Mouse (Mus musculus): ENCODE data around the gene Dgkq.

Dgkq gene

GRCm38 (mm10) chr5:108668977-108669936, at the start of gene Dgkq:
Gene Dgkq (minus strand): TSS chr5:108669672.
- DNase-seq (ENCODE audit: low read depth, low spot score) = peak; percentile 87

- DNase-seq (ENCODE audit: low read depth, low spot score) = no peak
These were observed 48.6 kb upstream of the Dgkq start for GRCm38 (mm10) chr5:108718051-108718450.

- no peak for DNase-seq (ENCODE audit: low read depth, low spot score)
These were observed 46.5 kb upstream of the Dgkq start for GRCm38 (mm10) chr5:108715974-108716373.

- DNase-seq (ENCODE audit: low read depth, low spot score) = no peak
These were observed 44.7 kb upstream of the Dgkq start for GRCm38 (mm10) chr5:108714149-108714548.

- DNase-seq (ENCODE audit: low read depth, low spot score) = no peak
These were observed 44.2 kb upstream of the Dgkq start for GRCm38 (mm10) chr5:108713691-108714090.

GRCm38 (mm10) chr5:108713096-108713495, 43.6 kb upstream of the Dgkq start:
- no peak for DNase-seq (ENCODE audit: low read depth, low spot score)

GRCm38 (mm10) chr5:108711968-108712367, 42.5 kb upstream of the Dgkq start:
- no peak for DNase-seq (ENCODE audit: low read depth, low spot score)

GRCm38 (mm10) chr5:108708981-108709731, 39.7 kb upstream of the Dgkq start:
- DNase-seq (ENCODE audit: low read depth, low spot score) = no peak

- DNase-seq (ENCODE audit: low read depth, low spot score) = no peak
These were observed 38.9 kb upstream of the Dgkq start for GRCm38 (mm10) chr5:108708419-108708818.

GRCm38 (mm10) chr5:108707758-108708157, 38.3 kb upstream of the Dgkq start:
- DNase-seq (ENCODE audit: low read depth, low spot score) = no peak

- DNase-seq (ENCODE audit: low read depth, low spot score) = no peak
These were observed 34.5 kb upstream of the Dgkq start for GRCm38 (mm10) chr5:108703754-108704626.

GRCm38 (mm10) chr5:108701341-108702021, 32.0 kb upstream of the Dgkq start:
- DNase-seq (ENCODE audit: low read depth, low spot score) = no peak

GRCm38 (mm10) chr5:108700346-108700745, 30.9 kb upstream of the Dgkq start:
- no peak for DNase-seq (ENCODE audit: low read depth, low spot score)

- no peak for DNase-seq (ENCODE audit: low read depth, low spot score)
These were observed 27.9 kb upstream of the Dgkq start for GRCm38 (mm10) chr5:108697341-108697753.

GRCm38 (mm10) chr5:108696542-108696941, 27.1 kb upstream of the Dgkq start:
- DNase-seq (ENCODE audit: low read depth, low spot score) = no peak

- no peak for DNase-seq (ENCODE audit: low read depth, low spot score)
These were observed 26.4 kb upstream of the Dgkq start for GRCm38 (mm10) chr5:108695861-108696260.

- DNase-seq (ENCODE audit: low read depth, low spot score) = peak; percentile 60
These were observed 25.1 kb upstream of the Dgkq start for GRCm38 (mm10) chr5:108694352-108695261.

- peak; percentile 97 for DNase-seq (ENCODE audit: low read depth, low spot score)
These were observed 24.4 kb upstream of the Dgkq start for GRCm38 (mm10) chr5:108693872-108694288.

- peak; percentile 81 for DNase-seq (ENCODE audit: low read depth, low spot score)
These were observed 22.8 kb upstream of the Dgkq start, which contains the start of gene Fgfrl1 for GRCm38 (mm10) chr5:108692271-108692670. Gene Fgfrl1 (plus strand): TSS chr5:108692382.

GRCm38 (mm10) chr5:108691152-108691551, 21.7 kb upstream of the Dgkq start:
- no peak for DNase-seq (ENCODE audit: low read depth, low spot score)
